Mouse (Mus musculus): ENCODE data around the gene Il17ra.

- no peak for TF ChIP-seq CTCF (conservative IDR thresholded peaks at IDR 0.05; ENCODE audit: insufficient read depth, insufficient read length, low read depth, low read length)
- no peak for TF ChIP-seq POLR2A (IDR thresholded peaks at IDR 0.05; ENCODE audit: low read depth, low read length)
Observed at GRCm38 (mm10) chr6:120453103-120453445, 10.0 kb upstream of the Il17ra start.
